Mouse (Mus musculus) liver, adult 2 months (tissue): Measurements from ENCODE around the gene Mtif3. TPM values are rescaled to one million over a fixed set of nuclear protein-coding genes. Genes with fewer than 3 reads are reported as not detected.

ENCODE experiments used
- DNase-seq: peaks from one replicate; pipeline ENCODE4 v3.0.0-alpha.2; 2011; ENCODE audit warnings: low read depth, low spot score; ENCODE audit errors: extremely low read depth
- H3K27ac ChIP-seq: fragments of 200-500 bp; replicated peaks from 2 replicates; pipeline ENCODE4 v1.5.1; 2012; ENCODE audit warnings: low read depth, mild to moderate bottlenecking, control low read depth, inconsistent platforms, low read length; ENCODE audit not compliant: insufficient read depth
- H3K27me3 ChIP-seq: fragments of 200-500 bp; 2 replicates; pipeline ENCODE4 v1.6.1; 2012; ENCODE audit warnings: mild to moderate bottlenecking, moderate library complexity, low read length, inconsistent platforms; ENCODE audit not compliant: control insufficient read depth, insufficient read depth
- H3K36me3 ChIP-seq: fragments of 200-500 bp; 2 replicates; pipeline ENCODE4 v1.6.1; 2012; ENCODE audit warnings: low read length, inconsistent platforms; ENCODE audit not compliant: control insufficient read depth, insufficient read depth
- H3K4me1 ChIP-seq: fragments of 200-500 bp; 2 replicates; pipeline ENCODE4 v1.6.1; 2011; ENCODE audit warnings: low read length; ENCODE audit not compliant: control insufficient read depth, insufficient read depth
- H3K4me3 ChIP-seq: fragments of 200-500 bp; 2 replicates; pipeline ENCODE4 v1.5.1; 2011; ENCODE audit warnings: low read depth, mild to moderate bottlenecking, control low read depth, low read length, moderate library complexity; ENCODE audit not compliant: insufficient read depth
- H3K79me2 ChIP-seq: fragments of 200-500 bp; 2 replicates; pipeline ENCODE4 v1.6.1; 2012; ENCODE audit warnings: inconsistent platforms, mild to moderate bottlenecking, low read length, moderate library complexity; ENCODE audit not compliant: control insufficient read depth, insufficient read depth
- H3K9ac ChIP-seq: fragments of 200-500 bp; 2 replicates; pipeline ENCODE4 v1.6.1; 2012; ENCODE audit warnings: low read depth, mild to moderate bottlenecking, control low read depth, inconsistent platforms, low read length
- CTCF ChIP-seq: fragments of 200-500 bp; IDR thresholded peaks from 2 replicates; pipeline ENCODE4 v1.5.1; 2011; ENCODE audit warnings: low read depth, low read length, control low read depth
- POLR2A ChIP-seq: fragments of 200-500 bp; IDR thresholded peaks from 2 replicates; pipeline ENCODE4 v1.6.1; 2011; ENCODE audit warnings: low read length, control low read depth; ENCODE audit not compliant: insufficient read depth; ENCODE audit errors: extremely low read depth
- WGBS: fragments of 180-500 bp; shearing (Covaris S2); methylation state at CpG from one replicate; pipeline ENCODE4 v1.1.7; 2018; 5-methylcytosine and 5-hydroxymethylcytosine counted together
- polyA plus RNA-seq: library from polyadenylated mRNA; depleted of rRNA; stranded (reverse); fragments of >200 nt; gene quantifications from 2 replicates; pipeline ENCODE4 v1.2.3, GENCODE M21; 2012
- total RNA-seq: library from RNA; depleted of rRNA; stranded (reverse); fragments of >200 nt; gene quantifications from 2 replicates; pipeline ENCODE4 v1.2.3, GENCODE M21; 2014

Gene Mtif3
- total and polyA plus RNA-seq, 2 experiments: 17.4 to 24.1 TPM

DNA sequence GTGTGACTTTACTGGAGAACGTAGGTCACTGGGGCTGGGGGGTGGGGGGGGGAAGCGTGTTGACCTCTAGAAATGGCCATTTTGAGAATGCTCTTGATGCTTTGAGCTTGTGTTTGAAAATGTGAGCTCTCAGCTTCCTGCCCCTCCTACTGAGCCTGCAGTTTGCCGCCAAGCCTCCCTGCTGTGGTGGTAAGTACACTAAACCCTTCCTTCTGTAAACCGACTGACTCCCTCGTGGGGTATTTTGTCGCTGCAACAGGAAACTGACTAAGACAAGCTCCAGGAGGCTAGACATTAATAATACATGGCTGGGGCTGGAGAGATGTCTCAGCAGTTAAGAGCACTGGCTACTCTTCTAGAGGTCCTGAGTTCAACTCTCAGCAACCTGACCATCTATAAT, 46.8 kb downstream of the Mtif3 start:
- no peaks in the 10 kb centered on the region for H3K27me3 ChIP-seq
- H3K79me2 ChIP-seq: no peaks in the 10 kb centered on the region
- H3K4me3 ChIP-seq: no peak overlapping the region
- WGBS: 51% methylated on average over 6 of the region's 6 CpGs
- no peaks in the 10 kb centered on the region for H3K36me3 ChIP-seq
- H3K9ac ChIP-seq: no peak overlapping the region
- DNase-seq: no peak
- no peak overlapping the region for H3K27ac ChIP-seq
- H3K4me1 ChIP-seq: peaks cover 3% of the 10 kb centered on the region; the same call in 1 of the 2 replicates
- TF ChIP-seq CTCF: no peak
- no peak for TF ChIP-seq POLR2A

GRCm38 (mm10) chr5:146916273-146916672, 47.3 kb downstream of the Mtif3 start:
- DNase-seq: no peak
- Histone ChIP-seq H3K4me1 (peaks cover 3% of the 10 kb centered on the region; the same call in 1 of the 2 replicates), H3K36me3 (no peaks in the 10 kb centered on the region), H3K27ac (no peak overlapping the region), H3K27me3 (no peaks in the 10 kb centered on the region), H3K9ac (no peak overlapping the region), H3K4me3 (no peak overlapping the region), H3K79me2 (no peaks in the 10 kb centered on the region)
- 75% methylated on average over 8 of the region's 8 CpGs for WGBS
- TF ChIP-seq POLR2A (no peak), CTCF (peak; percentile 44)

DNA sequence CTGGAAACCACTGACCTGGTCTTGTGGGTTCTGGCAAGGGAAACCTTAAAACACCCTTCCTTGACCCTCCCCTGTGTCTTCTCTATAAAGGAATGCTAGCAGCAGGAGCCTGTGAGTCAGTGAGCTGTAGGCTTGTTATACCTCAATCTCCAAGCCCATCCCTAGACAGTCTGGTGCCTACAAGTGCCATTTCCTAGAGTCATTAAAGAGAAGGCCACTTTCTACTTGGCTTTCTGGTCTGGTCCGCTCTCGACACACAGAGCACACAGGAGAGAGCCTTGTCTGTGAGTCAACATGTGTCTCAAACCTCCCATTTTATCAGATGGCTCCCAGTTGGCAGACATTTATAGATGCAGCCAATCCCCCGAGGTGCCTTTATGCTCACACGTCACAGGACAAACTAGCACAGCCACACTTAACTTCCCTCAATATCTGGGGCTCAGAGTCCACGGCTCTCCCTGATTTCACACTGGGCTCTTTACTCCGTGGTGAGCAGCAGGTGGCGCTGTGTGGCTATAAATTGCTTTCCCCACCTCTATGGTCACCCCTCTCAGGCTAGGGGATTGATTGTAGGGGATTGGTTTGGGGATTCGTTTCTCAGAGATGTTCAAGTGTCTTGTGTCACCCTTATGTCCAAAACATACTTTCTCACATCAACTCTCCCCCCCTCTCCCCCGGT, 49.4 kb downstream of the Mtif3 start:
- DNase-seq: peak; percentile 53
- Histone ChIP-seq H3K4me3 (no peak overlapping the region), H3K27ac (no peak overlapping the region), H3K79me2 (no peaks in the 10 kb centered on the region), H3K9ac (no peak overlapping the region), H3K27me3 (no peaks in the 10 kb centered on the region), H3K36me3 (no peaks in the 10 kb centered on the region), H3K4me1 (peaks cover 3% of the 10 kb centered on the region; the same call in 1 of the 2 replicates)
- TF ChIP-seq POLR2A (no peak), CTCF (peak; percentile 81)
- WGBS: 21% methylated on average over 9 of the region's 9 CpGs

- TF ChIP-seq POLR2A (no peak), CTCF (no peak)
- H3K36me3 ChIP-seq: no peaks in the 10 kb centered on the region
- no peak overlapping the region for H3K27ac ChIP-seq
- DNase-seq: no peak
- peaks cover 8% of the 10 kb centered on the region; the same call in 1 of the 2 replicates for H3K4me1 ChIP-seq
- no peak overlapping the region for H3K4me3 ChIP-seq
- no peaks in the 10 kb centered on the region for H3K27me3 ChIP-seq
- WGBS: 87% methylated on average over 7 of the region's 7 CpGs
- no peak overlapping the region for H3K9ac ChIP-seq
- no peaks in the 10 kb centered on the region for H3K79me2 ChIP-seq
These were observed 50.2 kb downstream of the Mtif3 start for GRCm38 (mm10) chr5:146913355-146913754.

DNA sequence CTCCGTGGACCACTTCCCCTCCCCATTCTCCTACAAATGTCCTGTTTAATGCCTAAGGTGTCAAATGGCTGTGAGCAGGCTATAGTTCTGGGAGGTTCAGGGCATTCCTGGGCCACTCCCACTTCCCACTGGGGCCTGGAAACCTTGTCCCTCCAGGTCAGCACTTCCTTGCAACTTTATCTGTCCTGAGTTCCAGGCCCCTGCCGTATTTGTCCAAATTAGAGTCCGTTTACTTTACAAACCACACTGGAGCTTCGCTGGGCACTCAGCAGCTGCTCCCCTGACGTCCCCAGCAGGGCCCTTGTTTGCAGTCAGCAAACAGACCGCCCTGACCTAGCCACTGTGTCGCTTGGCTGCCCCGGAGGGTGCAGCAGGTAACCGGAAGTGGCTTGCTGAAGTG, 51.4 kb downstream of the Mtif3 start:
- Histone ChIP-seq H3K9ac (no peak overlapping the region), H3K36me3 (no peaks in the 10 kb centered on the region), H3K27ac (no peak overlapping the region), H3K4me3 (no peak overlapping the region), H3K27me3 (no peaks in the 10 kb centered on the region), H3K79me2 (no peaks in the 10 kb centered on the region), H3K4me1 (peaks cover 8% of the 10 kb centered on the region; the same call in 1 of the 2 replicates)
- WGBS: 2% methylated on average over 9 of the region's 9 CpGs
- DNase-seq: peak; percentile 47
- TF ChIP-seq CTCF (no peak), POLR2A (no peak)

DNA sequence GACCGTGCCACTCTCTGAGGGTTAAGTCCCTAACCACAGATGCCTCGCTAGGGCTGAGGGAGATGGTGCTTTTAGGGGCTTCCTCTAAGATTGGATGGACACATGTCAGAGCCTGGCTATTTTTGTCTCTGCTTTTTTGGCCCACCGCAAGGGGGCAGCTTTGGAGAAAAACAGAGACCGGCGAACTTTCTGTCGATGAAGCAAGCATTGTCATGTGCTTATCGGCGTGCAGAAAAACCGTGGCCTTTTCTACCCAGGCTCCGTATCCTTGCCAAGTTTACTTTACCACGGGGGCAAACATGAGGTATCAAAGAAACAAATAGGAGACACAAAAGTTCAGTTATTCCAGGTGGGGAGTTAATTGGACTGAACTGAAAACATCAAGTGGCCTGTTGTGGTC, 55.0 kb downstream of the Mtif3 start:
- H3K27me3 ChIP-seq: no peaks in the 10 kb centered on the region
- 21% methylated on average over 11 of the region's 11 CpGs for WGBS
- no peak overlapping the region for H3K27ac ChIP-seq
- H3K36me3 ChIP-seq: no peaks in the 10 kb centered on the region
- peak; percentile 74 for DNase-seq
- no peak overlapping the region for H3K4me3 ChIP-seq
- no peak overlapping the region for H3K9ac ChIP-seq
- peaks cover 5% of the 10 kb centered on the region; the same call in 1 of the 2 replicates for H3K4me1 ChIP-seq
- no peaks in the 10 kb centered on the region for H3K79me2 ChIP-seq
- peak; percentile 54 for TF ChIP-seq CTCF
- TF ChIP-seq POLR2A: no peak
